In genomic region chr16:59599411-59600265, GRCm38 (mm10) we compare ENCODE assay signal across 9 mouse cellular contexts. TPM values are rescaled to one million over a fixed set of nuclear protein-coding genes. Genes with fewer than 3 reads are reported as not detected.
A peak's percentile ranks its signal among the peaks of the same experiment; 100 is the strongest.
DNase-seq lines count a peak whose midpoint lies in the region; ATAC-seq and TF ChIP-seq lines count a peak whose summit lies in the region.
"Had no signal": no experiment of that assay in that cellular context is flagged by ENCODE, and none has a peak within 500 bp of the region (broad histone marks: within the 10 kb centered on the region; RNA-seq: fewer than 3 reads in every experiment).

No protein-coding gene starts in this region.

- no peak for ATAC-seq in limb, embryonic 13.5 days (ENCODE audit: low FRiP score, low read depth)

- peaks cover 31% of the 10 kb centered on the region for H3K4me1 ChIP-seq in limb, embryonic 13.5 days

- H3K9me3 ChIP-seq in limb, embryonic 13.5 days, result 0 out of 2 replicates have a peak, but pooled peaks cover 3% of the 10 kb centered on the region

- 8% methylated on average over 17 of the region's 17 CpGs for WGBS in limb, embryonic 13.5 days

- H3K9ac ChIP-seq in limb, embryonic 13.5 days, result peak overlapping the region; percentile 89

- H3K27me3 ChIP-seq in limb, embryonic 13.5 days, result no peaks in the 10 kb centered on the region
- H3K27me3 ChIP-seq: CH12.LX had no signal

- DNase-seq in gastrocnemius, adult 2 months, result peak; percentile 45
- DNase-seq in gastrocnemius, postnatal 10 days, result no peak
- DNase-seq in adrenal gland, postnatal 10 days, result peak; percentile 33
- peak; percentile 42 to 46 for DNase-seq in heart, adult 9 months (ENCODE audit: low spot score in 2 of 2)
- peak; percentile 42 for DNase-seq in retina, embryonic 14.5 days (ENCODE audit: low spot score)
- no peak for DNase-seq in right cerebral cortex, postnatal 25 days
- DNase-seq in frontal cortex, postnatal 10 days (ENCODE audit: low spot score in 2 of 2), result no peak

- no peaks in the 10 kb centered on the region for H3K36me3 ChIP-seq in limb, embryonic 13.5 days

- no peak for TF ChIP-seq CTCF in gastrocnemius, adult 2 months (IDR thresholded peaks at IDR 0.05)

- peak overlapping the region; percentile 90 for H3K4me3 ChIP-seq in gastrocnemius, adult 2 months
- H3K4me3 ChIP-seq in limb, embryonic 13.5 days, result peak overlapping the region; percentile 73

- H3K4me2 ChIP-seq in limb, embryonic 13.5 days (replicated peaks), result peak overlapping the region; percentile 73

- intact Hi-C loops in gastrocnemius, adult 2 months (cut with DNase I), result loop anchor here (5.0 kb wide), 4 partner anchors 42 to 127 kb away; partner anchors contain the start of gene Riox2

- H3K27ac ChIP-seq in gastrocnemius, adult 2 months, result peak overlapping the region; percentile 92
- H3K27ac ChIP-seq in limb, embryonic 13.5 days, result 0 out of 2 replicates have a peak overlapping the region, but pooled peaks have one; percentile 33

RNA-seq across cellular contexts. Expression of gene Crybg3, which starts 1.1 kb away (rescaled TPM):
- total RNA-seq in gastrocnemius, adult 2 months (2021), result 10 to 100 TPM; 44.3 to 57.6 TPM
- total RNA-seq in gastrocnemius, postnatal 10 days (2021), result 10 to 100 TPM; 28.1 to 29.0 TPM
- 10 to 100 TPM; 16.3 to 19.3 TPM for total RNA-seq in adrenal gland, postnatal 10 days (2021)
- 8.0 and 9.5 TPM in 2 replicates for polyA plus RNA-seq in limb, embryonic 13.5 days (2015; fragmentation: Nextera tagmentation; extraction: Ambion mirVana)

RNA-seq across cellular contexts. Expression of gene Arl6, which starts 39.6 kb away (rescaled TPM):
- 1 to 10 TPM; 2.3 to 2.6 TPM for total RNA-seq in gastrocnemius, adult 2 months (2021)
- 1 to 10 TPM; 3.7 to 4.2 TPM for total RNA-seq in gastrocnemius, postnatal 10 days (2021)
- 1 to 10 TPM; 8.1 to 8.7 TPM for total RNA-seq in adrenal gland, postnatal 10 days (2021)
- polyA plus RNA-seq in limb, embryonic 13.5 days (2015; fragmentation: Nextera tagmentation; extraction: Ambion mirVana), result 33.6 and 35.2 TPM in 2 replicates

Comparison
In these comparisons a context has a peak if more than half of its experiments do, and no peak if none do; other contexts are left out.
1. DNase-seq: peak in gastrocnemius, adult 2 months (single experiment), adrenal gland, postnatal 10 days (single experiment), heart, adult 9 months (2 of 2) and retina, embryonic 14.5 days (single experiment); none in gastrocnemius, postnatal 10 days (single experiment), right cerebral cortex, postnatal 25 days (single experiment) and frontal cortex, postnatal 10 days (0 of 2).